Mouse (Mus musculus) heart, postnatal 4 days (tissue): ENCODE results near the gene Schip1. TPM values are rescaled to one million over a fixed set of nuclear protein-coding genes. Genes with fewer than 3 reads are reported as not detected.

ENCODE experiments used
- DNase-seq: peaks from one replicate; pipeline ENCODE4 v3.0.0; 2021
- total RNA-seq, 2 experiments: library from RNA; stranded (reverse); gene quantifications; 2 replicates each; pipeline ENCODE4 v1.2.3; 2021

The Schip1 gene
- total RNA-seq, 2 experiments from 2014 or later: 94.7 to 98.3 TPM

GRCm38 (mm10) chr3:68271881-68272280 lies 207.3 kb downstream of the Schip1 start:
- DNase-seq: no peak

GRCm38 (mm10) chr3:68282844-68283594 lies 218.4 kb downstream of the Schip1 start:
- no peak for DNase-seq

GRCm38 (mm10) chr3:68283595-68283991 lies 219.0 kb downstream of the Schip1 start:
- DNase-seq: no peak

GRCm38 (mm10) chr3:68284500-68284899 lies 219.9 kb downstream of the Schip1 start:
- no peak for DNase-seq

- no peak for DNase-seq
Observed at GRCm38 (mm10) chr3:68296752-68297151, 232.2 kb downstream of the Schip1 start.

GRCm38 (mm10) chr3:68305647-68306046 lies 241.0 kb downstream of the Schip1 start:
- no peak for DNase-seq

- DNase-seq: no peak
Observed at GRCm38 (mm10) chr3:68306726-68307125, 242.1 kb downstream of the Schip1 start.

- DNase-seq: no peak
Observed at GRCm38 (mm10) chr3:68325575-68325974, 261.0 kb downstream of the Schip1 start.

GRCm38 (mm10) chr3:68332515-68332914 lies 267.9 kb downstream of the Schip1 start:
- no peak for DNase-seq

GRCm38 (mm10) chr3:68335501-68335900 lies 270.9 kb downstream of the Schip1 start:
- DNase-seq: no peak

GRCm38 (mm10) chr3:68350624-68351023 lies 286.0 kb downstream of the Schip1 start:
- DNase-seq: no peak

- DNase-seq: no peak
Observed at GRCm38 (mm10) chr3:68351461-68351860, 286.9 kb downstream of the Schip1 start.

GRCm38 (mm10) chr3:68352961-68353360 lies 288.4 kb downstream of the Schip1 start:
- no peak for DNase-seq

GRCm38 (mm10) chr3:68353492-68353891 lies 288.9 kb downstream of the Schip1 start:
- no peak for DNase-seq

GRCm38 (mm10) chr3:68356516-68356915 lies 291.9 kb downstream of the Schip1 start:
- DNase-seq: no peak

- DNase-seq: no peak
Observed at GRCm38 (mm10) chr3:68368029-68368428, 303.4 kb downstream of the Schip1 start.

GRCm38 (mm10) chr3:68372925-68373324 lies 308.3 kb downstream of the Schip1 start:
- no peak for DNase-seq

- DNase-seq: no peak
Observed at GRCm38 (mm10) chr3:68375100-68375508, 310.5 kb downstream of the Schip1 start.

GRCm38 (mm10) chr3:68377452-68378198 lies 313.0 kb downstream of the Schip1 start:
- DNase-seq: no peak

- DNase-seq: no peak
Observed at GRCm38 (mm10) chr3:68378799-68379198, 314.2 kb downstream of the Schip1 start.

GRCm38 (mm10) chr3:68379242-68379641 lies 314.6 kb downstream of the Schip1 start:
- no peak for DNase-seq

- no peak for DNase-seq
Observed at GRCm38 (mm10) chr3:68383672-68384071, 319.1 kb downstream of the Schip1 start.

- no peak for DNase-seq
Observed at GRCm38 (mm10) chr3:68385544-68385943, 320.9 kb downstream of the Schip1 start.

GRCm38 (mm10) chr3:68388023-68388422 lies 323.4 kb downstream of the Schip1 start:
- no peak for DNase-seq
